Comparison of ENCODE assay signal across 8 mouse cellular contexts in genomic region chr6:51362475-51363226, GRCm38 (mm10).
DNase-seq lines count a peak whose midpoint lies in the region; ATAC-seq lines count a peak whose summit lies in the region.

No protein-coding gene starts in this region.

- no peaks in the 10 kb centered on the region for H3K36me3 ChIP-seq in intestine, embryonic 15.5 days
- H3K36me3 ChIP-seq in midbrain, embryonic 10.5 days: no peaks in the 10 kb centered on the region

- H3K27ac ChIP-seq in intestine, embryonic 15.5 days: no peak overlapping the region
- no peak overlapping the region for H3K27ac ChIP-seq in midbrain, embryonic 10.5 days (replicated peaks)

- H3K27me3 ChIP-seq in intestine, embryonic 15.5 days (replicated peaks): no peaks in the 10 kb centered on the region
- H3K27me3 ChIP-seq in midbrain, embryonic 10.5 days (ENCODE audit: low read depth, poor library complexity, severe bottlenecking): no peaks in the 10 kb centered on the region

- H3K4me1 ChIP-seq in intestine, embryonic 15.5 days (replicated peaks): no peaks in the 10 kb centered on the region
- H3K4me1 ChIP-seq in midbrain, embryonic 10.5 days: peaks cover 28% of the 10 kb centered on the region

- intact Hi-C loops in gastrocnemius, postnatal 36 days (cut with DNase I): loop anchor here (2.0 kb wide), 1 partner anchor 154 kb away; no protein-coding TSS in a partner anchor
- intact Hi-C loops in left cerebral cortex, postnatal 25 days (cut with DNase I): loop anchor here (2.0 to 5.0 kb wide), 2 partner anchors 95 to 156 kb away; no protein-coding TSS in a partner anchor

- 4% methylated on average over 15 of the region's 15 CpGs for WGBS in intestine, embryonic 15.5 days
- 6% methylated on average over 15 of the region's 15 CpGs for WGBS in midbrain, embryonic 10.5 days

- peak; percentile 91 for DNase-seq in embryo, embryonic 10.5 days (ENCODE audit: low spot score)
- DNase-seq in gastrocnemius, postnatal 36 days: peak; percentile 76 to 77
- DNase-seq in left cerebral cortex, postnatal 25 days (ENCODE audit: low spot score in 2 of 2): peak; percentile 71 to 86
- DNase-seq in midbrain, embryonic 10.5 days (ENCODE audit: low spot score): peak; percentile 85
- DNase-seq in right cerebral cortex, postnatal 36 days (ENCODE audit: low spot score in 2 of 2): peak; percentile 70
- DNase-seq in urinary bladder, postnatal 4 days (ENCODE audit: low spot score in 2 of 2): peak; percentile 78 to 90

- no peak overlapping the region for H3K9ac ChIP-seq in intestine, embryonic 15.5 days

- no peaks in the 10 kb centered on the region for H3K9me3 ChIP-seq in intestine, embryonic 15.5 days
- H3K9me3 ChIP-seq in midbrain, embryonic 10.5 days (replicated peaks): no peaks in the 10 kb centered on the region

- H3K4me2 ChIP-seq in intestine, embryonic 15.5 days (replicated peaks): peak overlapping the region; percentile 51

- peak; percentile 88 for ATAC-seq in activated CD4-positive, CD25-positive, alpha-beta regulatory T cell, adult 4 months
- peak; percentile 85 for ATAC-seq in intestine, embryonic 15.5 days

- H3K4me3 ChIP-seq in intestine, embryonic 15.5 days (replicated peaks): peak overlapping the region; percentile 16; the same call in 1 of the 2 replicates
- H3K4me3 ChIP-seq in midbrain, embryonic 10.5 days: peak overlapping the region; percentile 37
